Mouse (Mus musculus) hindlimb bud, embryonic 11.5 days (tissue): ENCODE measurements around the gene Fam163b.

Experiments
- DNase-seq: peaks from one replicate; pipeline ENCODE4 v3.0.0-alpha.2; 2012; ENCODE audit warnings: low read depth, low spot score; ENCODE audit errors: extremely low spot score

Fam163b gene

GRCm38 (mm10) chr2:27136336-27136735, 6.0 kb downstream of the Fam163b start:
- no peak for DNase-seq

DNA sequence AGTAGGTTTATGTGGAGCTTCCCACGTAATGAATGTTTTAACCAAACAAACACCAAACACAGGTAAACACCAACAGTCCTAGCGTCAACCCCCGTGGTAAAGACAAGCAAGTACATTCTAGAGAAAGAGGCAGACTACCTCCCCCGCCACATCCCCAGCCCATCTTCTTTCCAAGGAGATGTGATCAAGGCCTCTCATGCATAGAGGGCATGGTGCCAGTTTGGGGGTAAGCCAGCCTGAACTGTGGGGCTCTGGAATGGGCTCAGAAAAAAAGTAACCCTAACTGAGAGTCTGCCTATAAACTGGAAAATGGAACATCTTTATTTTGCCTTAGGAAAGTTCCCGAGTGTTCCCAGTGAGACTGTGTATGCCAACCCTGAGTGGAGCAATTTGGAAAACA, 6.4 kb downstream of the Fam163b start:
- no peak for DNase-seq

GRCm38 (mm10) chr2:27128990-27129389, 13.3 kb downstream of the Fam163b start:
- DNase-seq, result no peak

DNA sequence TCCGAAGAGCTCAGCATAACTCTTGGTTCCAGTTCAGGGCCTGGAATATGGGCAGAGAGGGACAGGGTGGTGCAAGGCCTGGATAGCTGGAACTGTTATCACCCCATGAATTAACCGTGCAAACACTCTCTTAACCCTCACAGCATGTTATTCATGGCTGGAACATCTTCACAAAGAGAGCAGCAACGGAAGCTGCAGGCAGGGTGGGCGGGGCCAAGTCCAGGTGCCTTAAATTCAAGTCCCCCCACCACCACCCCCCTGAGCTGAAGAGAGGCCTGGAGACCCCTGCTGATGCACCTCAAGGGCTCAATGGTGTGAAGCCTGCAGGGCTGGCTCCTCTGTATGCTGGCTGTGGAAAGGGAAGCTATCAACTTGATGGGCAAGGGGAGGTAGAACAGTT, 15.8 kb downstream of the Fam163b start:
- DNase-seq, result no peak

DNA sequence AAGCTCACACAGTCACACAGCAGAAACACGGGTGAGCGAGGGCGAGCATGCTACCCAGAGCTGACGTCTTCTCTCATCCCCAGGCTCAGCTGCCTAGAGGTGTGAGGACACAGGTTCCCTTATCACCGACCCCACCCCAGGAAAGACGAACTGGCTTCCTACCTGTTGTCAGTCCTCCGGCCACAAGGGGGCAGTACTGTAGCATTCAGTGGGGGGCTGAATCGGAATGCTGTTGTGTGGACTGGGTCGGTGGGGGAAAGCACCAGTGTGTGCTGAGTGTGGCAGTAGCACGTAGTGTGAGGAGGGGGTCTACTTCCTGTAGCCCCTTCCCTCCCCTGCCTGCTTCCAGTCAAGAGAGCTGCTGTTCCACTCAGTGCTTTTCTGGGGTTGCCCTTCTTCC, 16.3 kb downstream of the Fam163b start:
- no peak for DNase-seq

- no peak for DNase-seq
Observed at GRCm38 (mm10) chr2:27123121-27123520, 19.2 kb downstream of the Fam163b start.

GRCm38 (mm10) chr2:27122578-27122977, 19.7 kb downstream of the Fam163b start:
- no peak for DNase-seq

- peak; percentile 54 for DNase-seq
Observed at GRCm38 (mm10) chr2:27121626-27122355, 20.5 kb downstream of the Fam163b start.

DNA sequence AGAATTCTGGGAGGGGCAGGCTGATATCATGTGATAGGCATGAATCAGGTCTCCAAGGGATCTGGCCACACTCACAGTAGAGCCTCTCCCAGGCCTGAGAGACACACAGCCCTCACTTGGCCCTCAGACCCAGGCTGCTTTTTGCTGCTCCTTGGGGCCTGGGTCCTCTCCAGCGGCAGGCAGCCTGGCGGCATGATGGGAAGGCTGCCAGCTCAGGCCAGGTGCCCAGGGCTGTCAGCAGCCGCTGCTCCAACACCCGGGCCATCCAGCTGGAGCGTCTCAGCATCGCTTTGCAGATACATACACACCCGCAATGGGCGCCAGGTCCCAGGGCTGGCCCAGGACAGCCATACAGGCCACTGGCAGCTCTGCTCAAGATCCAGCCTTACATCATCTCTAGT, 22.1 kb downstream of the Fam163b start:
- DNase-seq, result no peak

- DNase-seq, result no peak
Observed at GRCm38 (mm10) chr2:27119766-27120165, 22.5 kb downstream of the Fam163b start.

DNA sequence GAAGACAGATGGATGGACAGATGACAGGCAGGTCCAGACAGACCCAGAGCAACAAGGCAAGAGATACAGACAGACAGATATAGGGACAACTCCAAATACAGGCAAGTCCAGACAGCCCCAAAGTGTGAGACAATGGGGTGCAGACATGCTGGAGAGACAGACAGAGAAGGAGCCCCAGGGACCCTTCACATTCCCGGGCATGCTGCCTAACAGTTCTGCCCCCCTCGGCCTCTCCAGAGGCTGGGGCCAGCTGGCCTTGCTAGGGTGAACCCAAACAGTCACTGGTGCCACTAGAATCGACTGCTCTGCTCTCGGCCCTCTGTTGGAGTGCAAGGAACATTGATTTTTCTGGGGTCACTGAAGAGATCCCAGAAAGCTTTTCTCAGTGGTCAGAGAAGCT, 23.8 kb downstream of the Fam163b start:
- DNase-seq, result no peak

- DNase-seq, result no peak
Observed at GRCm38 (mm10) chr2:27114169-27114568, 28.1 kb downstream of the Fam163b start.

GRCm38 (mm10) chr2:27112585-27112984, 29.7 kb downstream of the Fam163b start:
- DNase-seq, result no peak

DNA sequence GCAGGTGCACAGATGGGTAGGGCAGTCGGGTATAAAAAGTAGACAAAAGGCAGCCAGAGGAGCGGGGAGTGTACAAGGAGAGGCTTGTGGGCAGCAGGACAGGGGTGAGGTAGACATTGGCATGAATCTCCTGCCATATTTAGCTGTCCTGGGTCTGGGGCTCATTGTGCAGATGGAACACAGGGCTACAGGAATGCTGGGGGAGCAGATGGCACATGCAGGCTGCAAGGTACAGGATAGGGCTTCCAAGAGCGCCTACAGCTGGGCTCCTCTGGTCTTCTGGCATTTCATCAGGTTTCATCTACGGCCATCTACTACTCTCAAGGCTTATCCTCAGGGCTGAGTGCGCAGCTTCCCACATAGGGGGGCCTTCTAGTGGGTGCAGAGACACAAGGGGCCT, 33.2 kb downstream of the Fam163b start:
- no peak for DNase-seq

DNA sequence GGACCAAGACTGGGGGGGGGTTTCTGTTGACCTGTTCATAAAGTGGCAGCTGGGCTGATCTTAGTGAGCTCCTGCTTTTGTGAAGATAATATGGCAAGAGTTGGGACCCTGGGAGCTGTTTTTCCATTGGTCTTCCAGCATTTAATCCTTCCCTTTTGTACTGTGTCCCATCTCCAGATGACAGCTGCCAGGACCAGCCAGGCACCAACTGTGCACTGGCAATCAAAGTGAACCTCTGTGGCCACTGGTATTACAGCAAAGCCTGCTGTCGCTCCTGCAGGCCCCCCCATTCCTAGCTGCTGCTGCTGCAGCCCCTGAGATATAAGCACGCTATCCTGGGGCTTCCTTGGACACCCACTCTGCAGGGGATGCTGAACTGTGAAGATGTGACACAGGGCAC, 34.1 kb downstream of the Fam163b start:
- DNase-seq, result no peak

DNA sequence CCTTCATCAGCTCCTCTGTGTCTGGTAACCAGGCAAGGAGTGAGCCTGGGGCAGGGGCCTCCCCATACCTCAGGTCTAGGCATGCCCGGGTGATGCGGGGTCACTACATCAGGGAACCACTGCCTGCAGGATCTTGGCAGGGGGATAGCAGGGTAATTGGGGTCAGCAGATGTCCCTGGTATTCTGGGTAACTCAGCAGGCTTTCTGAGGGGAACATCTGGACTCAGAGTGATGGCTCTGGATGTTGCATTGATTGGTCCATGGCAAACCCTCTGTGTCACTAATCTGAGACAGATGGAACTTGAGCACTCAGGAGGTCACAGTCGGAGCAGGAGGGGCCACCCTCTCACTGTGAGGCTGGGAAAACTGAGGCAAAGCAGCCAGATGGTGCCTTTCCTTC, 35.5 kb downstream of the Fam163b start:
- DNase-seq, result peak; percentile 24

GRCm38 (mm10) chr2:27103554-27103953, 38.7 kb downstream of the Fam163b start:
- no peak for DNase-seq

GRCm38 (mm10) chr2:27097776-27098175, 44.5 kb downstream of the Fam163b start:
- no peak for DNase-seq

DNA sequence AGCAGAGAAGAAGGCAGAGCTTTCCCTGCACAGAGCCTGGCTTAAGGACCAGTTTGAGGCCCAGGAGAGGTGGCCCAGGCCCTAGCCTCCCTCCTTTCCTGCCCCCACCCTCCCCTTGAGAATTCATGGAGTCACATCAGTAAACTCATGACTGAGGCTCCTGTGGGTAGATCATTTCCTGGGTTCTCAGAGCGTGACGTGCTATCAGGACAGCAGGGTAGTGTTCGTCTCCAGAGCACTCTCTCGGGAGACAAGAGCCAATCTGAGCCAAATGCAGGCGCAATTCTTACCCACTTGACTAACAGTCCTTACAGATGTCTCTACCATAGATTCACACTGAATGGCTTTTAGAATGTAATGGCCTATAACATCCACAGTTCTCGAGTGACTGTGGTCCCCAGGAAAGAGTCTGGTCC, 45.0 kb downstream of the Fam163b start:
- DNase-seq, result no peak

DNA sequence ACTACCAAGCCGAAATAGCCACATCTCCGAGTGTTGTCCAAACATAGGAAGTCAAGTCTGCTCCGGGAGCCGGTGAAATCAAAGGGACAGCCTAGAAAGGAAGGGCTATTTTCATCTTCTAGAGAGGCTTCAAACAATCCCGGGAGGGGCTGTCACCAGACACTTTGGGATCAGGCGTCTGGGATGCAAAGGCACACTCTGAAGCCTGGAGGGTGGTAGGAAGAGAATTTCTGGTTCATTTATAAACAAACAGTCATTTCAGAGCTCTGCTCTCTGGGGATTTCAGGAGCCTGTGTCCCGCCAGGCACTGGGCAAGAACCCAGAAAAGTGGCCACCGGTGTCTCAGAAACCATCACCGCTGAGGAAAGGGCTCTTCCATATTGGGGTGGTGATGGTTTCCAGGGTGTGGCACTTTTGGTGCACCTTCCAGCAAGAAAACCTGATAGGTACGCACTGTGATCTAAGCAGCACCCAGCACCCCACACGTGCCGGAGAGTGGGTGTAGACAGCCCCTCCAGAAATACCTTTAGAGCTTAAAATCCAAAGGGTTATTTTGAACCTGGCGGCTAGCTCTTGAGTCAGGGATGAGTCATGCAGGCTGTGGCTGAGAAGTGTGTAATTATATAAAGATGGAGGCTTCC, 45.8 kb downstream of the Fam163b start:
- no peak for DNase-seq

DNA sequence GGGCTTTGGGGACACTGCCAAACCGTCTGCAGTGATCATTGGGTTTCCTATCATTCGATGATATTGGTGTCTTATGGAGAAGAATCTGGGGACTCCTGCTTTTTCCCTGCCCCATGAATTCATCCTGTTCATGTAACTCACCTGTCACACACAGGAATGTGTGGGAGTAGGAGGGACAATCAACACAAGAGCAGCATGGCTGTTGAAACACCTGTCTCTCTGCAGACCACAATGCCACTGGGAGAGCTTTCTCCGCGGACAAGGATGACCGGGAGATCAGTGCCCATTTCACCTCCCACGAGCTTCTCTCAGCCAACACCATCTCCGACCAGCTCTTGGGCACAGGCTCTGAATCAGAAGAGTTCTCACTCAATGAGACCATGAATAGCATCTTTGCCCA, 47.1 kb downstream of the Fam163b start:
- no peak for DNase-seq

- DNase-seq, result no peak
Observed at GRCm38 (mm10) chr2:27089238-27089637, 53.1 kb downstream of the Fam163b start.

DNA sequence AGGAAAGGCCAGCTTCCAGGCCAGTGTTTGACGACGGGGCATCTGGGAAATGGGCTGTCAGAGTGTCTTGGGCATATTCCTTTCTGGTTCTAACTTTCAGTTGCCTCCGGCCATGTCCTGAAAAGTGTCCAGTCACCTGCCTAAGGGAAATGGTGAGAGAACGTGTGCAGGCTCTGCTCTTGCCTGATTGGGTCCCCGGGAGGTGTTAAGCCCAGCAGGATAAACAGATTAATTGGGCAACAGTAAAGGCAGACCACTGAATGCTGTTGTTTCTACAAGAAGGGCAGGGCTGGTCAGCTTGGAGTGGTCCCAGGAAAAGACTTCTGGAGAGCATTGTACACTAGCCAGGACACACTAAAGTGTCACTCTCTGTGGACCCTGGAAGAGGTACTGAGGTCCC, 53.6 kb downstream of the Fam163b start:
- no peak for DNase-seq
